Mouse (Mus musculus) hindbrain, embryonic 14.5 days (tissue): ENCODE measurements around the gene Pcgf5. TPM values are rescaled to one million over a fixed set of nuclear protein-coding genes. Genes with fewer than 3 reads are reported as not detected.

ENCODE experiments used
- ATAC-seq: fragments of 200-750 bp; cut with Nextera tagmentation; 2 replicates; pipeline ENCODE4 v1.8.0; 2017; ENCODE audit warnings: moderate number of reproducible peaks, mild to moderate bottlenecking, moderate TSS enrichment, moderate library complexity; ENCODE audit not compliant: low FRiP score
- DNase-seq: peaks from one replicate; pipeline ENCODE4 v3.0.0-alpha.2; 2015; ENCODE audit warnings: low spot score
- H3K27ac ChIP-seq: fragments of 300-500 bp; sonication (generic); 2 replicates; pipeline ENCODE4 v1.5.1; 2014; ENCODE audit warnings: mild to moderate bottlenecking, moderate library complexity
- H3K27me3 ChIP-seq: fragments of 300-500 bp; sonication (generic); 2 replicates; pipeline ENCODE4 v1.6.1; 2014; ENCODE audit warnings: mild to moderate bottlenecking, low read length, mixed read lengths; ENCODE audit not compliant: control insufficient read depth, insufficient read depth
- H3K36me3 ChIP-seq: fragments of 300-500 bp; sonication (generic); replicated peaks from 2 replicates; pipeline ENCODE4 v1.6.1; 2014; ENCODE audit not compliant: control insufficient read depth, insufficient read depth
- H3K4me1 ChIP-seq: fragments of 300-500 bp; sonication (generic); replicated peaks from 2 replicates; pipeline ENCODE4 v1.6.1; 2014; ENCODE audit warnings: antibody characterized with exemption, low read length, mixed read lengths; ENCODE audit not compliant: control insufficient read depth, insufficient read depth
- H3K4me2 ChIP-seq: fragments of 300-500 bp; sonication (generic); replicated peaks from 2 replicates; pipeline ENCODE4 v1.6.1; 2014; ENCODE audit warnings: mild to moderate bottlenecking, moderate library complexity
- H3K4me3 ChIP-seq: fragments of 300-500 bp; sonication (generic); replicated peaks from 2 replicates; pipeline ENCODE4 v1.5.1; 2014; ENCODE audit warnings: mild to moderate bottlenecking, low read length
- H3K9ac ChIP-seq: fragments of 300-500 bp; sonication (generic); 2 replicates; pipeline ENCODE4 v1.6.1; 2014
- H3K9me3 ChIP-seq: fragments of 300-500 bp; sonication (generic); 2 replicates; pipeline ENCODE4 v1.6.1; 2016; ENCODE audit warnings: low read length; ENCODE audit not compliant: control insufficient read depth
- WGBS: fragments of 180-500 bp; shearing (Covaris S2); extraction: QIAGEN DNeasy Blood & Tissue Kit; methylation state at CpG from one replicate; pipeline ENCODE4 v1.1.7; 2014; 5-methylcytosine and 5-hydroxymethylcytosine counted together
- polyA plus RNA-seq: library from polyadenylated mRNA; unstranded; fragments of >200 nt; fragmentation: Nextera tagmentation; extraction: Ambion mirVana; gene quantifications from 2 replicates; pipeline ENCODE4 v1.2.1, GENCODE M21; 2014

Gene Pcgf5
- polyA plus RNA-seq, 1 experiment from 2014 or later: 7.6 TPM

DNA sequence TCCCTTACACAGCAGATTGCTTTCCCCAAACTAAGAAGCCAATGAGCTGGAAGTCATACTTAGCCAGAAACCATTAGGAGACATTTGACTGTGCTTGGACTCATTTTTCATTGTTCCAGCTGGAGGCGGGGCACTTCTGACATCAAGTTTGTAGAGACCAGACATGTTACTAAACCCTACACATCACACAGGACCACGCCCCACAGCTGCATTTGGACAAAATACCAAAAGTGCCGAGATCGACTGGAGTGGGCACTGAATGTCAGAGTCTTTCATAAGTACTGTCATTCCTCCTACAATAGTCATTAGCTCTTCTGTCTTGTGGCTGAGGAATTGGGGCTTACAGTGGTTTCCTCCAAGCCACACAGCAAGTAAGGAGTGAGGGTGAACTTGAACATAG is 148.4 kb downstream of the Pcgf5 start:
- no peak for ATAC-seq
- 82% methylated on average over 4 of the region's 4 CpGs for WGBS

DNA sequence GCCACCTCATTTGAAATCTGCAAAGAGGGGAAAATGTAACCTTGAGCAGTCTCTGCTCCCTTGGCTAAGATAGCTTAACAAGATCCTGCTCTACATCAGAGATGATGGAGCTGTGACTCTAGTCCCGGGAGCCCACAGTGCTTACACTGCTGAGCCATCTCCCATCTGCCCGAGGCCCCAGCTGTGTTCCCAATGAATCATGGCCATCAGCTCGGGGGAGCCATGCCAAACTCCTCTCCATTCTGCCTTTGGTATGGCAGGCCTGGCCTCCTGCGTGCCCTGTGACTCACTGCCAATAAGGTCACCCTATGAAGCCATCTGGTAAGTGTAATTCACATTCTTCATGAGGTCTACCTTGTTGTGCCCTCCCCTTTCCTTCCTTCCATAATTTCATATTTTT is 149.0 kb downstream of the Pcgf5 start:
- no peak for DNase-seq
- no peak; the same call in 1 of the 2 replicates for ATAC-seq
- Histone ChIP-seq H3K27me3 (no peaks in the 10 kb centered on the region), H3K4me1 (no peaks in the 10 kb centered on the region), H3K9me3 (no peaks in the 10 kb centered on the region), H3K9ac (no peak overlapping the region), H3K4me3 (no peak overlapping the region), H3K27ac (no peak overlapping the region), H3K4me2 (no peak overlapping the region), H3K36me3 (no peaks in the 10 kb centered on the region)
- WGBS: 67% methylated on average over 4 of the region's 4 CpGs

More for the DNA sequence above, 148.4 kb downstream of the Pcgf5 start:
- H3K27ac ChIP-seq: no peak overlapping the region
- H3K9me3 ChIP-seq: no peaks in the 10 kb centered on the region
- no peak for DNase-seq
- no peaks in the 10 kb centered on the region for H3K4me1 ChIP-seq
- no peak overlapping the region for H3K4me2 ChIP-seq
- H3K36me3 ChIP-seq: no peaks in the 10 kb centered on the region
- H3K9ac ChIP-seq: no peak overlapping the region
- H3K4me3 ChIP-seq: no peak overlapping the region
- no peaks in the 10 kb centered on the region for H3K27me3 ChIP-seq

DNA sequence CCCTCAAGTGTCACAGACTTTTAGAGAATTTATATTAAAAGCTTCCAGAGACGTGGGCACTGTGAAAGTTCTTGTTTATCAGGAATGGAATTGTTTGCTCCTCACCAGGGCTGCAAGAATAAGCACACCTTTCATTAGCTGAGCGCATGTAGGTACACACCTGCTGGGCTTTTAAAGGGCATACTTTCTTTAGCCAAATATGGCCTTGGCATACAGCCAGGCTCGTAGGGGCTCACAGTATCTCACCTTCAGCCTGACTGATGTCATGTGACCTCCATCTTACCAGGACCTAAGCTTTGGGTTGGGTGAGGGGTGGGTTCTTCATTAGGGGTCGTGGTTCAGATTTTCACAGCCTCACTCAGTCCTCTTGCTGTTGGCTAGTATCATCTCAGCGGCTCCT is 149.6 kb downstream of the Pcgf5 start:
- 80% methylated on average over 5 of the region's 5 CpGs for WGBS
- Histone ChIP-seq H3K27ac (no peak overlapping the region), H3K9ac (no peak overlapping the region), H3K36me3 (no peaks in the 10 kb centered on the region), H3K27me3 (no peaks in the 10 kb centered on the region), H3K4me1 (no peaks in the 10 kb centered on the region), H3K4me3 (no peak overlapping the region), H3K9me3 (no peaks in the 10 kb centered on the region), H3K4me2 (no peak overlapping the region)
- ATAC-seq: no peak
- no peak for DNase-seq

DNA sequence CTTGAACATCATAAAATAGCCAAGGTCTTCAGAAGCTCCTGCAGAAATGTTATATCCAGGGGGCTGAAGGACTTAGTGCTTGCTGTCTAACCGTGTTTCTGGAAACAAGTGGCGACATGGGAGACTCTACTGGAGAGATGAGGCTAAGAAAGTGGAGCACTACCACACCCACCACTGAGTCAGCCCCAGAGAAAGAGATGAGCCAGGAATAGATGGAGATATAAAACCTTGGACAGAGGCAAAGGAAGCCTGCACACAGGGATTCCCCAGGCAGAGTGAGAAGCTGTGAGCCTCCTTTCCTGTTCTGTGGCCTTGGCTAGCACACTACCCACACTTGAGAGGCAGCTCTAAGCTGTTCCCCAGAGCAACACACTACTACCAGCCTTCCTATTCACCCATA is 156.6 kb downstream of the Pcgf5 start:
- 87% methylated on average over 2 of the region's 2 CpGs for WGBS
- no peak overlapping the region for H3K4me3 ChIP-seq
- H3K27ac ChIP-seq: no peak overlapping the region
- H3K9ac ChIP-seq: no peak overlapping the region
- H3K36me3 ChIP-seq: no peaks in the 10 kb centered on the region
- no peaks in the 10 kb centered on the region for H3K4me1 ChIP-seq
- ATAC-seq (no peak), DNase-seq (no peak)
- 0 out of 2 replicates have a peak, but pooled peaks cover 3% of the 10 kb centered on the region for H3K9me3 ChIP-seq
- no peaks in the 10 kb centered on the region for H3K27me3 ChIP-seq
- no peak overlapping the region for H3K4me2 ChIP-seq

Other genes starting within 250 kb of the Pcgf5 start
- gene Ankrd1, start 228.2 kb upstream of the Pcgf5 start, polyA plus RNA-seq: 0.10 and 0.20 TPM in 2 replicates
- 17.7 TPM in 2 replicates for gene Hectd2, start 206.3 kb downstream of the Pcgf5 start, polyA plus RNA-seq